Mouse (Mus musculus) left cerebral cortex, adult 18-20 months (tissue): ENCODE results near the gene Lrrc23. TPM values are rescaled to one million over a fixed set of nuclear protein-coding genes. Genes with fewer than 3 reads are reported as not detected.

Experiments
- DNase-seq, 2 experiments: peaks; one replicate each; pipeline ENCODE4 v3.0.0; 2021 to 2022; ENCODE audit warnings: low spot score in 2 of 2, mixed read lengths in 1 of 2
- total RNA-seq, 2 experiments: library from RNA; stranded (reverse); gene quantifications; 2 replicates each; pipeline ENCODE4 v1.2.3; 2021

The Lrrc23 gene
- total RNA-seq, 2 experiments from 2014 or later: 1.0 to 1.1 TPM

DNA sequence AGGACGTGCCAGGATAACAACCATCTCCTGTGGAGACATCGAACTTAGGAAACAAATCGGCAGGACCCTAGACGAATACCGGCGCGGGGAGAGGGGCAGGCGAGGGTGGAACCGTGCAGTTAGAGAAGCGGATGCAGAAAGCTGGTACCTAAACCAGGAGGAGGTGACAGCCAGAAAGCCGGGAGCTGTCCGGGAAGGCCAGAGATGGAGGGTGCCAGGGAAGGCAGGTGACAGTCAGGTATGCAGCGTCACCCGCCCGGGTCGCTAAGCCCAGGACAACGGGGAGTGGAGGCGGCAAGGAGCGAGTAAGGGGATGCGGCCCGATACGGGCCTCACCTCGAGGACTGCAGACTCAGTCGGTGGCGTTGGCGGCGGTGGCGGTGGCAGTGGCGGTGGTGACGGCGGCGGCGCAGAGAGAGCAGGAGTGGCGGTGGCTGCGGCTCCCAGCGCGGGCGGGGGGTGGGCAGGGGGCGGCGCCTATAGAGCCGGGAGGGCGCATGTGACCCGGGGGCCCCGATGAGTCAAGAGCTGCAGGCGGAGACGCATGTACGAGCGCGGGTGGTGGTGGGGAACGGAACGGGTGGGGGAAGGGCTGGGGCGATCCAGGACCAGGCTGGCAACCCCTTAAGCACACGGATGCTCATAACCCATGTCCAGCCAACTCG is 10.3 kb downstream of the Lrrc23 start, which contains the start of gene Eno2:
Gene Eno2, minus strand, starts transcription at position 573 of the 665 bp plus-strand sequence.
- DNase-seq: peak; percentile 75 to 85

DNA sequence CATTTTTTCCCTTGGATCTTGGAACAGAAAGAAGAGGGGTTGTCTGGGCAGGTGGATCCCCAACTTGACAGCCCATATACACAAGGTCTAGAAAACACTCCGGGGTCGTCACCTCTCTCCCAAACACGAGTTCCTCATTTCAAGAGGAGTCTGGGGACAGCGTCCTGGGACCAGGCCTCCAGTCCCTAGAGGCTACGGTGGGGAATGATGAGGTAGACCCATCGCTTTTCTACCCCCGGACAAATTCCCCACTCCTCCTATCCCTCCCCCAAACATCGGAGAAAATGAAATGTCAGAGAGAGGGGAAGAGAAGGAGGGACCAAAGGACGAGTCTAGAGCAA is 10.9 kb downstream of the Lrrc23 start:
- DNase-seq: no peak

DNA sequence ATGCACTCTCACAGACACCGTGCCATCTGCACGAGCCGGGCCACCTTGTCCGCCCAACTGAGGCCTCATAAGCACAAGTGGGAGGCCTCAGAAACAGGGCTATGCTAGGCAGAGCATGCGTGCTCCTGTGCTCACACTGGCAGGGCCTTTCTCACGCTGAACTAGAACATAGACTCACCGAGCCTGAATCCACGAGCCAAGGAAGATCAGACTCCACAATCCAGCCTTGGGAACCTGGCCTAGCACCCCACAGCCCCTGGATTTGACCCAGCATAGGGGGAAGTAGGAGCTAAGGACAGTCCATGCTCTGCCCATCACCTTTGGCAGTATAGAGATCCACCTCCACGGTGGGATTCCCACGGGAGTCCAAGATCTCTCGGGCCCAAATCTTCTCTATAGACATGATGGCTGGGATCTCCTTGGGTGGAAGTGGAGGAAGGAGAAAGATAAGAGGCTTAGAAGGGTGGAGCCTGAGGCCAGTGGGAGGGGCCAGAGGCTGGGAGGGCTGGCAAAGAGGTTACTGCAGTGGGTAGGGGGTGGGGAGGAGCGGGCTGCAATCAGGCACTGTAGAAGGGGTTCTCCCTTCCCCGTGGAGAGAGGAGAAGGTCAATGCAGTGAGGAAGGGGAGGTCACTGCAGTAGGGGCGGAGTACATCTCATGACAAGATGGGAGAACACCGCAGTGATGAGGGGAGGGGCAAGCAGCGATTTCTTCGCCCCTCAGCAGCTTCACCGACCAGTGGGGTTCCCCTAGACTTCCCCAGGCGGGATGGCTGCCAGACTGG is 11.4 kb downstream of the Lrrc23 start:
- peak; percentile 66 for DNase-seq

DNA sequence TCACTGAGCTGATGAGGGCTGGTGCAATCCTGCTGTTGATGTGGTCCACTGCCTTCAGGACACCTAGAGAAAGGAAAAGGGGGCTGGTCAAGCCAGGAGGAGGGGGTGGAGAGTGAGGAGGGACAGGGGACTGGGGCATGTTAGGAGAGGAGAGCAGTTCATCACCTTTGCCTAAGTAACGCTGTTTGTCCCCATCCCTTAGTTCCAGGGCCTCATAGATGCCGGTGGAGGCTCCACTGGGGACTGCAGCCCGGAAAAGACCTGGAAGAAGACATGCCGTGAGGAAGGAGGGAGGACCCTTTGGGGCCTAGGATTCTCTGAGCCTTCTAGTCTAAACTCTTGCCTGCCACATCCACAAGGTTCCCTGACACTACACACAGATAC is 12.0 kb downstream of the Lrrc23 start:
- no peak for DNase-seq

DNA sequence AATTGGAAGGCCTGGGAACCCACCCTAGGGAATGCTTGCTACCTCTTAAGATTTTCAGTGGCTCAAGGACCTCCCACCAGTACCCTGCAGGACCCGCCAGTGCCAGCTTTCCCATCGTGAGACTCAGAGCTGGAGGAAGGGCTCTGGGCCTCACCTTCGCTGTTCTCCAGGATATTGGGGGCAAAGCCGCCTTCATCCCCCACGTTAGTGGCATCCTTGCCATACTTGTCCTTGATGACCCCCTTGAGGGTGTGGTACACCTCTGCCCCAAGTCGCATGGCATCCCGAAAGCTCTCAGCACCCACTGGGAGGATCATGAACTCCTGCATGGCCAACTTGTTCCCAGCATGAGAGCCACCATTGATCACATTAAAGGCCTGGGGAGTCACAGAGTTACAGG is 13.6 kb downstream of the Lrrc23 start:
- no peak for DNase-seq

DNA sequence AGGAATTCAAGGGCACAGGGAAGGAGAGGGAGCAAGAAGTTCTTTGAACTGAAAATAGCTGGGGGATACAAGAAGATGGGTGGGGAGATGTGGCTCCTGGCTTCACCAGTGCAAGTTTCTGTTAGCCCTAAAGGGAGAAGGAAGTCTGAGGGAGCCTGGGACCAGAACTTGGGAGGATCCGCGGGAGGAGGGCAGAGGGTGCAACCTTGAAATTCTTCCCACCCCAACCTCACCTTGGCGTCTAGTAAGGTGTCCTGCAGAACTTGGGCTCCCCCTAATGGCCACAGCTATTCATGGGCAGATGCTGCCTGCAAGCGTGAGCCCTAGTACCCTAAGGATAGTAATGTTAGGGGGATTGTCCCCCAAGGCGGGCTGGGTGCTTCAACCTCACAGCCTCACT is 20.3 kb downstream of the Lrrc23 start:
- peak; percentile 81 to 85 for DNase-seq

DNA sequence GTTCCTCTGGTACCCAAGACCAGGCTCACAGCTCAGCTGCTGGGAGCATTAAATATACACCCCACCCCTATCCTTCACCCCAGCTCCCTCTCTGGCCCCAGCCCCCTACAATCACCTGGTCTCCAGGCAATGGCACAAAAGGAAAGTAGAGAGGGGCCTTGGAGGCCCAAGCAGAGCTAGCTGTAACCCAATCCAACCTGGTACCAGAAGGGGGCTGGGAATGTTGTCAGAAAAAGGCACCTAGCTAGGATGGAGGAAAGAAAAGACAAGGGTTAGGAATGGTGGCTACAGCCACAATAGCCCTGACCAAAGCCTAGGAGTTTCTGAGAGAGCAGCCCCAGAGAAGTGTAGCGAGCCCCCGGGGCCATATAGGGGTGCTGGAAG is 20.7 kb downstream of the Lrrc23 start:
- DNase-seq: no peak

DNA sequence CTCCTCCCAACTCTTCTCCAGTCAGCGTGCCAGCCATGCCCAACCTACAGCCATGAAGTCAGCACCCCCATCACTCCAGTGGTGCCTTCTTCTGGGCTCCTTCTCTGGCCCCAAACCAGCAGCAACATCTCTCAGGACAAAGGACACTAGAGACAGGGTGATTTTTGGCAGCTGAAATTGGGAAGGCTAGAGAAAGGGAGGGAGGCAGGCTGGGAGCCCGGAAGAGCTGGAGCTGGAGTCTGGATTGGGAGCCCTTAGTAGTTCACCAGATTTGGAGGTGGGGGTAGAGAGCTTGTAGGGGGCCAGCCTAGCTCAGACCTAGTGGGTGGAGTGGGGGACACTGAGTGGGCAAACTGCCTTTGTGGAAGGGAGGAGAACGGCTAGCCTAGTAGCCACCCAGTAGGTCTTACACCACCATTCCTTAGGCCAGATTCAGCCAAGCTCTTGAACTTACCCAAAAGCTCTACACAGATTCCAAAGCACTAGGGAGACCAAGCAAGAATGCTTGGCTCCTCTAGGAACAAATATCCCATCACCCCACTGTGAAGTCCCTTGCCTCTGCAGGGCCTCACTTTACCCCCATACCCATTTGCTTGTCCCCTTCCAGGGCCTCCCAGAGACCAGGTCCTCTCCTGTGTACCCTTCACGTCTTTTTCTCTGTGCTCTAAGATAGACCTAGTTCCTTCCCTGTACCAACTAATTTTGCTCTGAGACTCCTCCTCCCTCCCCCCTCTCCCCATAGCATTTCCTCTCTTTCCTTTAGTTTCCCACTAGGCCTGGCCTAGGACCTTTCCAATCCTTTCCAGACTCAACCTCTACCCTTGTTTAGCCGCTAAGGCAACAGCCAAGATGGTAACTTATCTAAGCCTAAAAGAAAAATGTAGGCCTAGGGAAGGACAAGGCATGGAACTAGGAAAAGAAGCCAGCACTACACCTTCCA is 21.3 kb downstream of the Lrrc23 start:
- DNase-seq: peak; percentile 55 to 70

DNA sequence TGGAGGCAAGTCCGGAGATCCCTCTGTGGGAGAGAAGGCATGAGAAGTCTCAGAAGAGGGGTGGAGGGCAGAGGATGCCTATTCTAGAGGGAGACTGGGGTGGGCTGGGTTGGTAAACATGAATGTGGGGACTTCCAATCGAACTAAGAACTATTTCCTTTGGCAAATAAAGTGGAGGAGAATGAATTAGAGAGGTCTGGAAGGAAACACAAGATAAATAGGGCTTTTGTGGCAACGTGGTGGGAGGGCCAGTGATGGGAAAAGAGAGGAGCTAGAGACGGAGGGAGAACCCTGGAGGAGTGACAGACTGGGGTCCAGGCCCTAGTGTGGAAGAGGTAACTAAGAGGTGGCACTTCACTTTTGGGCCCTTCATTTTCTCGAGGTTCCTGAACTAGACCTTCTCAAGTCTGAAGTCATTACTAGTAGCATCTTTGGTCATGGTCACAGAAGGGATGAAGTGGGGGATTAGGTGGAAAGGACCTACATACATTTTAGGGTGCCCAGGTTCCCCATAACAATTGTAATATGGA is 22.1 kb downstream of the Lrrc23 start:
- no peak for DNase-seq

DNA sequence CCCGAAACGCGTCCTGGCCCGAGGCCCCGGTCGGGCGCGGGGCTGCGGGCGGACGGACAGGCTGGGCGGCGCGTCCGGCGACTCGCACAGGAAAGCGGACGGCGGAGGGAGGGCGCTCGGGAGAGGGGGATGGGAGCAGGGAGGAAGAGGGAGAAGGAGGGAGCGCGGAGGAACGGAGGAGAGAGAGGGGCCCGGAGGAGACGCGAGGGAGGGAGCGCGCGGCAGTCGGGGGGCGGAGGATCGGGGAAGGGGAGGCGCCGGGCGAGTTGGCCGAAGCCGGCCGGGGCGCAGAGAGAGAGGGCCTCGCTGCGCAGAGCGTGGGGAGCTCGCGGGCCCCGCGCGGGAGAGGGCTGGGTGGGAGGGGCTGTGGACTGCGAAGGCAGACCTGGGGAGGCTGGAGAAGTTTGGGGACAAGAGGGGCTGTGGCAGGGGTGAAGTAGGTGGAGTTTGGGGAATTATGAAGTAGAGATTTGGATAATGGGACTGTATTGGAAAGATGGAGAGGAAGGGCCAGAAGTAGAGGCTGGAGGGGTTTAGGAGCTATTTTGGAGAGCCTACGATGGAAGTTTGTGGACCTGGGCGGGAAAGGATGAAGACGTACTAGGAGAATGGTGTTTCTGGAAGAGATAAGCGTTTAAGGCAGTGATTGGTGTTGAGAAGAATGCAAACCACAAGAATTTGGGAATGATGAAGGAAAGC is 22.7 kb downstream of the Lrrc23 start:
- peak; percentile 78 to 81 for DNase-seq

DNA sequence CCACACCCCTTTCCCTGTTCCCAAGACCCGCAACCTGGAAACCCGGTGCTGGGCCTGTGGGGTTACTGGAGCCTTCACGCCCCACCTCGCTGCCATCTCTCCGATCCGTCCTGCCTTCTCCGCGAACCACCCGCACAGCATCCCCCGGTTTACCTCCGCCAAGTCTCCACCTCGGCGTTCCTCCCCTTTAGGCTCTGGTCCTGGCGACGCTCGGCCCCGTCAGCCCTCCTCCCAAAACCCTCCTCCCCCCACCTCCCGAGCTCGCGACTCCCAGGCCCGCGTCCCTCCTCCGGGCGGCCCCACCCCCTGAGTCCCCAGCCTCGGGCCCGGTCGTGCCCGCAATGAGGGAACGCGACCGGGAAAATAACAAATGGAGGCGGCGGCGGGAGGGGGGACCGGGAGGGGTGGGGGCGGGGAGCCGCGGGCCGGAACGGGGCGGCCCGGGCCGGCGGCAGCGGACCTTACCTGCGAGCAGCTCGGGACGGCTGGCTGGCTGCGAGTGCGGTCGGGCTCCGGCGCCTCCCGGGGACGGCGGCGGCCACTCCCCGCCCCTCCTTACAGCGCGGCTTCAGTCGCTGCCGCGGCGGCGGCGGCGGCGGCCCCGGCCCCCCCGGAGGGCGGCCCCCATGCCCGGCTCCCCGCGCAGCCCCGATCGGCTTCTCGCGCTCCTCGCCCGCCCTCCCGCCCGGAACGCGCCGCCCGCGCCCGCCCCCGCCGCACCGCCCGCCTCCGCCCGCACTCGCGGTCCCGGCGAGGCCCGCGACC is 23.5 kb downstream of the Lrrc23 start, which contains the start of the genes Gm45234 and Atn1:
Gene Gm45234, minus strand, starts transcription at position 191 of the 765 bp plus-strand sequence.
Gene Atn1, minus strand, starts transcription at position 694 of the 765 bp plus-strand sequence.
- DNase-seq: peak; percentile 49 to 62

DNA sequence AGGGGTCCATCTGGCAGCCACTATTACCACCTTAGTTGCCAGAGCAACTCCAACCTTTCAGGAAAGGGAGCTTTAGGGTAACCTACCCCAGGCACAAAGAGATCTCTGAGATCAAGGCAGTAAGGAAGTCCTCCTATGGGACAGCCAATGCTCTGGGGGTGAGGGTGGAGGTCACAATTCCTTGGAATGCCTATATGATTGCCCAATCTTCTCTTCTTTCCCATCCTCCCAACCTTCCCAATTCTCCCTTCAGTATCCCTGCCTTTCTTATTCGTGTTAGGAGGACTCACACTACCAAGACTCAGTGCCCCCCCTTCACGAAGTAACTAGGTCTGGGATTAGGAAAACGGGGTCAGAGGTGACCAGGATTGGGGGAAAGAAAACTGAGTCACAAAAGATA is 24.2 kb downstream of the Lrrc23 start:
- DNase-seq: no peak

DNA sequence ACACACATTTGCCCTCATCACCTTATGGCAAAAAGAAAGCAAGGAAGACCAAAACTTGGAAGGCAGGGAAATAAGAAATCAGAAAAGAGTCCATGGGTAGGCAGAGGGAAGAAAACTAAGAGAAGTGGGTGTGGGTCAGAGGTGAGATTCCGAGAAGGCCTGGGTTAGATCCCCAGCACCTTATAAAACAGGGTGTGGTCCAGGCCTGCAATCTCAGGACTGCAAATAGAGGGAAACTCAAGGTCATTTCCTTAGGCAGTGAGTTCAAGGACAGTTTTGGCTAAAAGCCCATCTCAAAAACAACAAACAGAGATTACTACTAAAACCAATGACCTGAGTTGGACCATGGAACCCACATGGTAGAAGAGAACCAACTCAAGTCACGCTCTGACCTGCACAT is 25.7 kb downstream of the Lrrc23 start:
- no peak for DNase-seq

DNA sequence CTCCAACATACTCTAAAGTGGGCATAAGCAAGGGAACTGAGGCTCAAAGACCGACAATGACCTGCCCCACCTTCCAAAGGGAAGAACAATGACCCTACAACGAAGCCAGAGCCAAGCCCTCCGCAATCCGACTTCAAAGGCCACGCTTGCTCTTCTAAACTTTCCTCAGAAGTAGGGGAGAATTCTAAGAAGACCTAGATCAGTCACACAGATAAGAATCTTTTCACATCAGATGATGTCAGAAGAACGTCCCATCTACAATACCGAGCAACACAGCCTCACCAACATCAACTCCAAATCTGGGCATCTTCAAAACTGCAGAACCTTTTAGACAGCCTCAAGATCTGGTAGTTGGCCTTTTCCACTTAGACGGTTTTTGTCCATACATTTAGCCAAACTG is 29.1 kb downstream of the Lrrc23 start:
- DNase-seq: no peak

DNA sequence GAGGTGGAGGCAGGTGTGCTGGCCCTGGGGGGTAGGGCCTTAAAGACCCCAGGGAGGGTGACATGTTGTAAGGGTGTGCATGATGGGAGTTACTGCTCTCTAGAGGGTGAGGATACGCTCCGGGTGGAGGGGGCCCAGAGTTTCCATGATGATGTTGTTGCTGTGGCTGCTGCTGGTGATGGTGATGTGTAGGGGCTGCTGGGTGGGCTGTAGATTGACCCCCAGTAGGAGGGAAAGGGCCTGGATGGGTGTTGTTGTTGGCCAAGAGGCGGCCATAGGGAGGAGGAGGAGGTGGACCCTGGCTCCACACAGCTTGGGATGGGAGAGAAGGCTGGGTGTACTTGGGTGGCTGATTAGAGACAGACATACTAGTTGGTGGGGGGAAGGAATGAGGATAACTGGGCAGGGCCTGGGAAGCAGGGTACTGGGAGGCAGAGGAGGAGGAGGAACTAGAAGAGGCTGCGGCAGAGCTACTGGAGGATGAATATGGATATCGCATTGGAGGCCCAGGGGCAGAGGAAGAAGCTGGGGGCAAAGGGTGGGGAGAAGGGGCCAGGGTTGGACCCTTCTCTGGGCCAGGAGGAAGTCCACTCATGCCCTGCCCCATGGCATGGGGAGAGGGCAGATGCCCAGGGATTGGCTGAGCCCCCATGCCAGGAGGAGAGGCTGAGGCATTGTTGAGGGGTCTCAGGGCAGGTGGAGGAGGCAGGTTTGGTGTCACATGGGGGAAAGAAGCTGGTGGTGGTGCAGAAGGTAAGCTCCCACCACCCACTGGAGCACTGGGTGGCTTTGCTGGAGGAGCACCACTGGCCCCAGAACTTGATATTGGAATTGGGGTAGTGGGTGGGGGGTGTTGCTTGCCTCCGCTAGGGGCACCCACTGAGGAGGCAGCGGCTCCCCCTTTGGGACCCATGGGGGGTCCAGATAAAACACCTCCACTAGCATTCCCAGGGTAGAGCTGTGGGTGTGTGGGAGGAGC is 32.6 kb downstream of the Lrrc23 start:
- no peak for DNase-seq

DNA sequence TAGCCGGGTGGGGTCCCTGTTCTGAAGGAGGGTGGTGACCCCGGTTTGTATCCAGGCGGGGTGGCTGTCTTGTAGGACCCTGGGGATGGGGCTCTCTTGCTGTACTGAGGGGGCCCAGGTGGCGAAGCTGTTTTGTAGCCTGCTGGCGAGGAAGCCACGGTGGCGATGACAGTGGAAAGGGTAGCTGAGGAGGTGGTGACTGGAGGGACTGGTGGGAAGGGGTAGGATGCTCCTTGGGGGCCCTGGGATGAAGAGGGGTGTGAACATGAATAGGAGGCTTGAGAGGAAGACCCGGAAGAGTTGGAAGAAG is 33.3 kb downstream of the Lrrc23 start:
- no peak for DNase-seq

DNA sequence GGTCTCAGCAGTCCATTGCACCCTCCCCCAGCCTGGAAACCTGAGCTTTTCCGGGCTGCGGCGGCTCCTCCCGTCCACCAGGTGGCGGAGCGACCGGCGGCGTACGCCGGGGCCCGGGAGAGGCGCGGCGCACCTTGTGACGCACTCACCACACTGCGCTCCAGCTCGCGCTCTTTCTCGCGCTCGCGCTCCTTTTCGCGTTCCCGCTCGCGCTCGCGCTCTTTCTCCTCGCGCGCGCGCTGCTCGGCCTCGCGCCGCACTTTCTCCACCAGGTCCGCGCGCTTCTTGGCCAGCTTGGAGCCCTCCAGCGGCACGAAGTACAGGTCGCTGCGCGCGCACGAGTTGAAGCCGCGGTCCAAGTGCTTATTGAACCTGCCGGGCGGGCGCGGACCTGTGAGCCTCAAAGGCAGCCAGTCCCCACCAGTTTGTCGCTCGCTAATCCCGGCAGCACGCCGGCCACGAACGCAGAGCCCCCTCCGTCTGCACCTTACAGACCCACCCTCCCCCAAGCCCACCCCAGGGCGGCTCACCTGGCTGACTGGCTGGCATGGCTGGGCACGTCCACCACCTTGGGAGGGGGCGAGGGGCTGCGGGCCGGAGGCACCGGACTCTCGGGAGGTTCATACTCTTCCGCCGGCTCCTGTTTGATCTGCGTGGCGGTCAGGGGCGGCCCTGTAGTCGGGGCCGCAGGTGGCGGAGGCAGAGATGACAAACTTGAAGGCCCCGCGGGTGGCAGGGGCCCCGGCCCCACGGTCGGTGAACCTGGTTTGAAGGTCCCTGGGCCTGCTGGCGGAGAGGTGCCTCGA is 33.8 kb downstream of the Lrrc23 start:
- DNase-seq: peak; percentile 92 to 95

DNA sequence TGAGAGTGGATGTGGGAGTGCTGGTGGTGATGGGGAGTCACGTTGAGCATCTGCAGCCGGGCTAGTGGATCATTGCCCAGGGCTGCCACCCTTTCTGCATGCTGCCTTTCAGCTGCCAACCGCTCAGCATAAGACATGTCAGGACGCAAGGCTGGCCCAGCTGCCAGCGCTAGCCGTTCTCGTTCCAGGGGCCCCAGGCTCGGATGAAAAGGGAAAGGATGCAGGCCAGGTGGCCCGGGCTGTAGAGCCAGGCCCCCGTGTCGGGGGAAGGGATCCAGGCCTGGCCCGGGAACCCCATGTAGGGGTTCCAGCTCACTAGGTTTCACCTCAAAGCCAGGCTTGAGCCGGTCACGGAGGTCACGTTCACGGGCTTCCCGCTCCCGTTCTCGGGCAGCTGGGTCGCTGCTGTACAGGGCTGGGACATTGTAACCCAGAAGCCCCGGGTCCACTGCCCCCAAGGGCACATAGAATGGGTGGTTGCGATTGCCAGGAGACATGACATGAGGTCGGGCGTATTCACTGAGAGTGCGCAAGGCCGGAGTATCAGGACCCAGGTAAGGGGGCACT is 34.7 kb downstream of the Lrrc23 start:
- no peak for DNase-seq
